9 mouse cellular contexts compared by ENCODE assay signal in the genomic region with DNA sequence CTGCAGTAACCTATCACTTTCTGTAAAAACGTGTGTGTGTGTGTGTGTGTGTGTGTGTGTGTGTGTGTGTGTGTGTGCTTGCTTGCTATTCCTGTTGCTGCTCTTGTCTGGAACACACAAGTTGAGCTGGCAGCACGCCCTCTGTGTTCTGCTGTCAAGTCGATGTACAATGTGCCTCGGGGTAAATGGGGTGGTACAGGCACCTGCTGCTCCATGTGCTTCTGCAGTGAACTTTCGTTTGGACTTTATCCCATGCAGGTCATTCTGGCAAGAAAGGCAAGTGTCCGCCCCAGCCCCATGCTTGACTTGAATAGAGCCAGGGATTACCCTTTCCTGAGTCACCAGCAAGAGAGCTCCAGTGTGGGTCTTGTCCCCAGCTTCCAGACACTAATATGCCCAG. TPM values are rescaled to one million over a fixed set of nuclear protein-coding genes. Genes with fewer than 3 reads are reported as not detected.
A peak's percentile ranks its signal among the peaks of the same experiment; 100 is the strongest.
DNase-seq lines count a peak whose midpoint lies in the region; ATAC-seq and TF ChIP-seq lines count a peak whose summit lies in the region.
"Had no signal": no experiment of that assay in that cellular context is flagged by ENCODE, and none has a peak within 500 bp of the region (broad histone marks: within the 10 kb centered on the region; RNA-seq: fewer than 3 reads in every experiment).

No protein-coding gene starts in this region.

- H3K4me3 ChIP-seq in forebrain, postnatal 0 days (ENCODE audit: low read depth, low read length), result no peak overlapping the region
- H3K4me3 ChIP-seq in forebrain, embryonic 12.5 days (replicated peaks), result no peak overlapping the region
- no peak overlapping the region for H3K4me3 ChIP-seq in kidney, embryonic 16.5 days (ENCODE audit: low read length)

- no peak overlapping the region for H3K27ac ChIP-seq in forebrain, postnatal 0 days (ENCODE audit: low read depth, low read length)
- H3K27ac ChIP-seq in forebrain, embryonic 12.5 days, result no peak overlapping the region
- peak overlapping the region; percentile 41; the same call in 1 of the 2 replicates for H3K27ac ChIP-seq in kidney, embryonic 16.5 days (ENCODE audit: low read length)

- H3K27me3 ChIP-seq in forebrain, postnatal 0 days (ENCODE audit: insufficient read depth, low read length), result no peaks in the 10 kb centered on the region
- H3K27me3 ChIP-seq in forebrain, embryonic 12.5 days, result no peaks in the 10 kb centered on the region
- H3K27me3 ChIP-seq in kidney, embryonic 16.5 days (ENCODE audit: insufficient read depth, low read length), result no peaks in the 10 kb centered on the region

- H3K9me3 ChIP-seq in forebrain, postnatal 0 days (ENCODE audit: low read length), result no peaks in the 10 kb centered on the region
- H3K9me3 ChIP-seq in forebrain, embryonic 12.5 days, result no peaks in the 10 kb centered on the region
- no peaks in the 10 kb centered on the region for H3K9me3 ChIP-seq in kidney, embryonic 16.5 days (ENCODE audit: low read length)

- no peak overlapping the region for H3K4me2 ChIP-seq in forebrain, postnatal 0 days (ENCODE audit: low read depth)
- no peak overlapping the region for H3K4me2 ChIP-seq in forebrain, embryonic 12.5 days
- no peak overlapping the region for H3K4me2 ChIP-seq in kidney, embryonic 16.5 days (replicated peaks; ENCODE audit: low read depth, low read length)

- H3K9ac ChIP-seq in forebrain, postnatal 0 days, result no peak overlapping the region
- no peak overlapping the region for H3K9ac ChIP-seq in forebrain, embryonic 12.5 days
- H3K9ac ChIP-seq in kidney, embryonic 16.5 days (replicated peaks; ENCODE audit: low read length), result no peak overlapping the region

- DNase-seq in forebrain, postnatal 0 days, result peak; percentile 48
- peak; percentile 73 to 82 for DNase-seq in right cerebral cortex, postnatal 10 days (ENCODE audit: low spot score in 2 of 2)
- DNase-seq in right cerebral cortex, postnatal 25 days, result no peak
- peak; percentile 72 for DNase-seq in testis, postnatal 10 days (ENCODE audit: low spot score)
- no peak for DNase-seq in embryo, embryonic 9.5 days (ENCODE audit: extremely low spot score)
- no peak for DNase-seq in thymus, postnatal 4 days

- H3K36me3 ChIP-seq in forebrain, postnatal 0 days (ENCODE audit: insufficient read depth), result peaks cover 3% of the 10 kb centered on the region; the same call in 1 of the 2 replicates
- H3K36me3 ChIP-seq in forebrain, embryonic 12.5 days (replicated peaks), result no peaks in the 10 kb centered on the region
- H3K36me3 ChIP-seq in kidney, embryonic 16.5 days (ENCODE audit: insufficient read depth, low read length), result no peaks in the 10 kb centered on the region

- H3K4me1 ChIP-seq in forebrain, postnatal 0 days (ENCODE audit: insufficient read depth), result no peaks in the 10 kb centered on the region
- H3K4me1 ChIP-seq in forebrain, embryonic 12.5 days, result peaks cover 40% of the 10 kb centered on the region
- peaks cover 42% of the 10 kb centered on the region for H3K4me1 ChIP-seq in kidney, embryonic 16.5 days (ENCODE audit: insufficient read depth, low read length)

- peak; percentile 16; the same call in 1 of the 2 replicates for ATAC-seq in forebrain, postnatal 0 days
- no peak for ATAC-seq in forebrain, embryonic 12.5 days (ENCODE audit: low FRiP score)
- ATAC-seq in kidney, embryonic 16.5 days (ENCODE audit: low FRiP score, low TSS enrichment), result no peak

- 36% methylated on average over 6 of the region's 6 CpGs for WGBS in forebrain, postnatal 0 days
- WGBS in forebrain, embryonic 12.5 days, result 64% methylated on average over 6 of the region's 6 CpGs
- 71% methylated on average over 6 of the region's 6 CpGs for WGBS in kidney, embryonic 16.5 days

- TF ChIP-seq CTCF in forebrain, postnatal 0 days (IDR thresholded peaks at IDR 0.05; ENCODE audit: low read depth), result no peak

RNA-seq across cellular contexts. Expression of gene E030018B13Rik, which starts 1.0 kb away (rescaled TPM):
- total RNA-seq in forebrain, postnatal 0 days (2014; rRNA removed), result not detected in 2 replicates
- not detected in 2 replicates for polyA plus RNA-seq in forebrain, postnatal 0 days (2015; fragmentation: Nextera tagmentation; extraction: Ambion mirVana)
- not detected in 2 replicates for polyA plus RNA-seq in forebrain, embryonic 12.5 days (2016; fragmentation: Nextera tagmentation; extraction: Ambion mirVana)
- polyA plus RNA-seq in kidney, embryonic 16.5 days (2015; fragmentation: Nextera tagmentation; extraction: Ambion mirVana), result not detected in 2 replicates
- polyA plus RNA-seq: cortical plate, adult 2 months had no signal

RNA-seq across cellular contexts. Expression of gene Klf13, which starts 21.0 kb away (rescaled TPM):
- 25.5 and 32.0 TPM in 2 replicates for total RNA-seq in forebrain, postnatal 0 days (2014; rRNA removed)
- 24.8 and 32.0 TPM in 2 replicates for polyA plus RNA-seq in forebrain, postnatal 0 days (2015; fragmentation: Nextera tagmentation; extraction: Ambion mirVana)
- 21.9 and 26.1 TPM in 2 replicates for polyA plus RNA-seq in forebrain, embryonic 12.5 days (2016; fragmentation: Nextera tagmentation; extraction: Ambion mirVana)
- polyA plus RNA-seq in kidney, embryonic 16.5 days (2015; fragmentation: Nextera tagmentation; extraction: Ambion mirVana), result 23.2 and 23.7 TPM in 2 replicates

Comparison
In these comparisons a context has a peak if more than half of its experiments do, and no peak if none do; other contexts are left out.
1. DNase-seq: peak in forebrain, postnatal 0 days (single experiment), right cerebral cortex, postnatal 10 days (2 of 2) and testis, postnatal 10 days (single experiment); none in right cerebral cortex, postnatal 25 days (single experiment), embryo, embryonic 9.5 days (single experiment) and thymus, postnatal 4 days (single experiment).